Mouse (Mus musculus) spleen, embryonic (tissue): ENCODE measurements at regions not wholly inside any gene's neighbourhood (a gene's known extent, or its start where the extent isn't known, plus 50 kb on each side); places are given as distances from the start of the nearest gene placed in this dataset.

Experiments used
- CTCF ChIA-PET: fragments of 350-600 bp; sonication (Branson Sonifier 250); formaldehyde crosslinking; loops from one replicate; lab custom pipeline; 2022; lab: Charles Lee

DNA sequence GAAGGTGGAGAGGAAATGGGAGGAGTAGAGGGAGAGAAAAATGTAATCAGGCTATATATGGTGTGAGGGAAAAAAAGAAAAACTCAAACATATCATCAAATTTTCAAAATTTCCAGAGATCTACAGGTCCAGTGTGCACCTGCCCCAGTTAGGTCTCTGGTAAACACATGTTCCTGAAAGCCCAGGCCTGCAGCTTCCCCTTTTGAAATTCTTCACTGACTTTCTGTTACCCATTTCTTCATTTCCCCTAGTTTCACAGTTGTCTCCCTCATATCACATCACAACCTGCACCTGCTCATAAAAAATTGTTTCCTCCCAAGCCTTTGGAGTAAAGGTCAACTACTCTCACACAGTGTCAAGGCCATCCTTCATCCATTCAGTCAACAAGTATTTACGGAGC, 236.9 kb upstream of the Ldb2 start:
- CTCF ChIA-PET = no interaction called here

DNA sequence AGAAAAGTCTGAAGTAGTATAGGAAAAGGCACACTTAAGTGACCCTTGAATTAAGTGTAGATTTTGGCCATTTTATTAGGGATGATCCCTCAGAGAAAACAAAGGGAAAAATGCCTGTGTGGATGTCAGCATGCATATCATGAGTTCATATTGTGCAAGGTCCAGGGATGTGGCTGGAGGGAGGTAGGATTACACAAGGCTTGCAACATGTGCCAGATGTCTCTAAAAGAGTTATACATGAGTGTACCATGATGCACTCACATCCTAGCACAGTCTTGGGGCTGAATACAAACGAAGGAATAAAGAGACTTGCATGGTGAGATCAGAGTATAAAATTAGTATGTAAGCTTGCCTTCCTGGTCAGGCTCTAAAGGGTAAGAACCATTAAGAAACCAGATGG, 233.7 kb upstream of the Ldb2 start:
- CTCF ChIA-PET = no interaction called here

GRCm38 (mm10) chr5:45027876-45028275, 228.4 kb upstream of the Ldb2 start:
- CTCF ChIA-PET = no interaction called here

- CTCF ChIA-PET = no interaction called here
These were observed 225.9 kb upstream of the Ldb2 start for GRCm38 (mm10) chr5:45025383-45025782.

DNA sequence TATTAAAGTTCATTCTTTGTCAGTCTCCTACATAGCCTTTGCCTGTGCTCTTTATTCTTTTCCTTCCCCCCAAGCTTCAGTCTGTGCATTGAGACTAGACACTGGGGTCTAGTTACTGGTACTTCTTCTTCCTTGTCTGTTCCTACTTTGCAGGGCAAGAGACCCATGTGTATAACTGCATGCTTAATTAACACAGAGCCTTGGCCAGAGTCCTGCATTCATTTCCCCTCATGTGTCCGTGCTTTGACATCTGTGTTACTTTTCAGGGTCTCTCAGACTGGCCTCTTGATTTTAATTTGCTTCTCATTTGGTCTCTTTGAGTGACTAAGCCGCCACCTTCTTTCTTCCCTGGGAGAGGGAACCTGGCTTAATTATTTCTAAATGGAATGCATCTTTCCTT, 208.4 kb upstream of the Ldb2 start:
- CTCF ChIA-PET = no interaction called here

DNA sequence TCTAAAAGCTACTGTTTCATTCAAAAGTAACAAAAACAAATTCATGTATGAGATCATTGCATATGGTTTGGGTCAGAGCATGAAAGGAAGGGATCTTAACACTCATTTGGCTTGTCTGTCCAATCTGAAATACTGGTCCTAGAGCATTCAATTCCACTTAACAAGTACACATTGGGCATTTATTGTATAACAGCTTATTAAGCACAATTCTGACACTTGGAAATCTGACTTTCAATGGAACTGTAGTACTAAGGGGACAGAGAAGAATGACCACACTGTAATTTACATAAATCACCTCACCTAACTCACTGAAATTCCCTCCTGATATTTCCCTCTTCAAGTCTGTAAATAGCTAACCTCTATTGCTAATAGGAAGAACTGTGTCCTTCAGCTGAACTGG, 201.5 kb upstream of the Ldb2 start:
- CTCF ChIA-PET = no interaction called here

- CTCF ChIA-PET = no interaction called here
These were observed 199.6 kb upstream of the Ldb2 start for GRCm38 (mm10) chr5:44999032-44999431.

DNA sequence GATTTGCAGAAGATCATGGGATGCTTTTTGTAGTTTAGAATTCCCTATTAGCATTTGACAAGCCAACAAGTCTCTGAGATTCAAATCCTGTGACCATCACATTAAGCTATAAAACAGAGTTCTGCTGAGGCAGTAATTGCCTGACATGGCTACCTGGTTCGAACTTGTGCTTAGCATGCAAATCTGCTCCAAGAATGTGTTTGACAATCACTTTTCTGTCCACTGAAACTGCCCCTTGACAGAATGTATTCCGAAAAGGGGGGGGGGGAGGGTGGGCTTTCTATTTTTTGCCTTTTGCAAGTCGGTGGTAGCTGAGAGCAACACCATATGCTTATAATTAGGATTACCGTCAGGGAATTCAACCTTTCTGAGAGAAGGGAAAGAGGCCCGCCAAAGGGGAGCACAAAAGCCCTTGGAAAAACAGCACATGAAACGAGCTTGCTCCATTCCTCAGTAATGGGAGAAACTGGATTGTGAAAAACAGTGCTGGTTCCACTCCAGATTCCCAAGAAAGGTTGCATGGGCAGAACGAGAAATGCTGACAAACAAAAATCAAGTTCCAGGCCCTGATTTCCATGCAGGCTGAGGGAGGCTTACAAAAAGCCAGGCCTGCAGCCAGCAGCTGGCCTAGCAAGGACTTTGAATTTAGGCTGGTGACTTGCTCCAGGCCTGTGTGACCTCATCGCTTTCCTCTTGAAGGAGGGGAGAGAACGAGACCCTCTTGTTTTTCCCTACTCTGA, 176.1 kb upstream of the Ldb2 start:
- CTCF ChIA-PET = no interaction called here

DNA sequence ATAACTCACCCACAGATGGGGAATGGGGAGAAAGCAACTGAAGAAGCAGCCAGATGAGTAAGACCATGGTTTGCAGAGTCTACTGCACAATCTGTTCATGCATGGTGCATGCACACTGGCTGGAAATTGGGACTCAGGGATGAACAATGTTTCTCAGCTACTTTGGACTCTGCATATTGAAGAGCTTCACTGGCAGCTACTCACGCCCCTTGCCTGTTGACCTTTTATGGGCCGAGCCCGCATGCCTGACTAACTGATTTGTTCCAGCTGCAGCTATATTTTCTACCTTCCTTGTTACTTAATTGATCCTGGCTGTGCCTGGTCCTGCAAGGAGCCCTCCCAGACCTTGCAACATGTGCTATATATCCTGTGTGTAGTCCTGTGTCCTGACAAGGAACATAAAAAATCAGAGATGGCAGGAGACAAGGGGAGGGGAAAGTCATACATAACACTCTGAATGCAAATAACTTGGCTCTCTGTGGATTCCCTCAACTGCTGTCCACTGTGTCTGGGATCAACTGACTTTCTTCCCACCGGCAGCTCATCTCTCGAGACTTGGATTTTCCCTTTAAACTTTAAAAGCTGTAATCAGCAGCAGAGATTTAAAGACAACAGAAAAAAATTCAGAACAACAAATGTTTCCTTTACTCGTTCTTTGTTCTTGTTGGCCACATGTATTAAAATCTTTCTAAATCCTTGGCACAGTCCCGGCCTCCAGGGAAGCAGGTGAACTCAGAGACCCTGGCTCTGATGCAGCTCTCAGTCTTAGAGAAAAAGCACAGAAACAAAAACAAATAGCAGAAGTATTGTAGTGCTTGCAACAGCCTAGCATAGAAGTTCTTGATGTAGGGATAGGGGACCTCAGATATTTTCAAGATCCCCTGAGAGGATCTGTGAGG, 143.8 kb upstream of the Ldb2 start:
- CTCF ChIA-PET = no interaction called here

DNA sequence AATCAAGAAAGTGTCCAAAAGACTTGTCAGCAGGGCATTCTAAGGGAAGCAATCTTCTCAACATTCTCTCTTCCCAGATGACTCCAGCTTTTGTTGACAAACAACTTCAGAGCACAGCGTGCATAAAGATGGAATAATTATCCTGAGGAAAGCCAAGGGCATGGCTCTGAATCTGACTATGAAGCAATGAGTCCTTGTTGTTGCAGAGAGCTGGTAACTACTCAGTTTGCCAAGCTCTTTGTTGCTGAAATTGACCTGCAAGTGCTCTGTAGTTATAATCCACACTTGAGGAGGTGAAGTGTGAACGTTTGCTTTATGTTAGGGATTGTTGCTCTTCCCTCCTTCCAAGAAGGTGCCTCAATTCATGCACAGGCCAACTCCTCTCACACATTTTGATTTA, 143.1 kb upstream of the Ldb2 start:
- CTCF ChIA-PET = no interaction called here

DNA sequence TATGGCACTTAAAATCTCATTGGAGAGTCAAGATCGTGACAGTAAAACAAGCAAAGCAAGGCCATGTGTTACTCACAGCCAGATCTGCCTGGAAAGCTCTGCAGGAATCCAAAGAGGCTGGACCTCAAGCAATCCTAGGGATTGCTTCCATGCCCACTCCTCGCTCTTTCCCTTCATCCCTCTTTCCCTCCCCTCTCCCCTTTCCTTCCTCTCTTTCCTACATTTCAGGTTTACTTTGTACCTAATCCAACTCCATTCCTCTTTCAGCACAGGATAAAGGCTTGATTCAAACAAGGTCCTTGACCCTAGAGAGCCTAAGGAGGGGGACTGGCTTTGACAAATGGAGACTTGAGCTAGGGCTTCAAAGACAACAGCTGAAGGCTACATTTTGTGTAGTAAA, 126.0 kb upstream of the Ldb2 start:
- CTCF ChIA-PET = no interaction called here

DNA sequence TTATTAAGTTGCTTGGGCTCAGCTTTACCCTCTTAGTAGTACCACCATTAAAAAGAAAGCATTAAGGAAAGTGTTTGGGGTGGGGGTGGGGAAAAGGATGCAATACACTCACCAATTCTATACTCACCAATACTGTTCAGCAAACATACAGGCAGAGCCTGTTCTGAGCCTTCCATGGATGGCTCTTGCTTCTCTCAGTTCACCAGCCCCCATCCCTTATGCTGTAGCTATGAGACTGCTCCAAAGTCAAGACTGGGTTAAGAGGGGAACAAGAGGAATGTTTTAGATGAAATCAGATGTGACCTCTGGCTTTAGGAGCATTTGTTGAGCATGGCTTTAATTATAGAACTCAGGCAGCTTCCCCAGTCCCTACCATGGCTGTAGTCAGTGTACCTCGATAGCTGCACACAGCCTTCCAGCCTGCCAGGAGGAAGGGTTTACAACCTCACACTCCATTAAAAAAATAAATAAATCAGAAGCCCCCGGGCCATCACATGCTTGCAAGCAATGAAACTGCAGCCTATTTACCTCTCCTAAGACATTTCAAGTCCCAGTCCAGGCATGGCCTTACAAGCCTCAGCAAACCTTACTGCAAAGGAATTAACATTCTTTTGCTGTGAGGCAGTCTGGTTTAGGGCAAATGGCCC, 122.8 kb upstream of the Ldb2 start:
- CTCF ChIA-PET = no interaction called here

- CTCF ChIA-PET = no interaction called here
These were observed 118.3 kb upstream of the Ldb2 start for GRCm38 (mm10) chr5:44917816-44918213.

- CTCF ChIA-PET = no interaction called here
These were observed 117.8 kb upstream of the Ldb2 start for GRCm38 (mm10) chr5:44917173-44917815.

DNA sequence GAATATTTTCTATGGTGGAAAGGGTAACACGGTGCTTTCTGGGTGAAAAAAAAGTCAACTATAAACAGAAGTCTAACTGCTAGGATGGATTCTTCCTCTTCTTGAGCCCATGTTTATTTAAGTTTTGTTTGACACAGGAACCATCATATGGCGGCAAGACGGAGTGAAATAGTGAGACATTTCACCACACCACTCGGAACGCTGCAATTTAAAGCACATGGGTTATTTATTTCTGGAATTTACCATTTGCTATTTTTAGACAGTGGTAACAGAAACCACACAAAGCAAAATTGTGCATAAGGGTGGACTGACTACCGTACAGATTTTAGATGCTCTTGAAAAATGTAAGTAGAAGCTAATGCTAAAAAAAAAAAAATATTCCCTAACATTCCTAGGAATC, 103.1 kb upstream of the Ldb2 start:
- CTCF ChIA-PET = no interaction called here

DNA sequence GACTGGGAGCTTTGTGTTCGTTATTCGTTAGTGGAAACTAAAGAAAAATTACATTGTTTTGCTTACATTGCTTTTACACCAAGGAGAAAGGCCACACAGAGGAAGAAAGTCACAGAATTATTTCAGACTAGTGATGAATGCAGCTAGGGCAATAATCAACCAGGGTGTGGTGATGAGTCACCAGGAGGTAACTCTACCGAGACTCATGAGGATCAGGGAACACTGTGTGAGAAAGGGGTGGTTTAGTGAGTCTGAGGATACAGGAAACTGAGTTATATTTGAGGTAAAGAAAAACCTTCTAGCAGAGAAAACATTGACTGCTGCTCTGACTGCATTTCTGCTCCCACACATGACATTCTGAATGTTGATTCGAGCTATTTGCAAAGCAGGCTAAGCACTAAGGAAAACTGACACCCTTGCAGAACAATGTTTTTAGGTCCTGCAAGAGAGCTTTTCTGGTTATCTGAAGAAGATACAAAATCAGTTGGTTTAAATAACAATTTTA, 87.1 kb upstream of the Ldb2 start:
- CTCF ChIA-PET = no interaction called here

DNA sequence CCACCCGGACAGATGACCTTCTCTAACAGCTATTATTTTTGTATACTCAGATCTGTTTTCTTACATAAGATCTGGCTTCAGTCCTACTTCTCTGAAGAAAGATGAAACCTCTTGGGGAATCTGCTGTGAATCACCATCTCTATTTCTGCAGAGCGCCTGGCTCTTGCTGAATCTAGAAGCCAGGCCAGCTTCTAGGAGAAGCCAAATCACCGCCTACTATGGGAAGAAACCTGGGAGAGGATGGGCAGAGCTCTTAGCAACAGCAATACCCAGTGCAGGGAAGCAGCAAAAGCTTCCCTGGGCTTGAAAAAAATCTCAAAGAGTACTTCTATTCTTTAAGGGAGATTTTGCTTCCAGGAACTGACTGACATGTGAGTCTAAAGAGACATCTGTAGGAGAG, 77.5 kb upstream of the Ldb2 start:
- CTCF ChIA-PET = no interaction called here

- CTCF ChIA-PET = no interaction called here
These were observed 72.8 kb upstream of the Ldb2 start for GRCm38 (mm10) chr5:44872243-44872642.

- CTCF ChIA-PET = no interaction called here
These were observed 64.4 kb upstream of the Ldb2 start for GRCm38 (mm10) chr5:44863887-44864286.

- CTCF ChIA-PET = no interaction called here
These were observed 63.9 kb upstream of the Ldb2 start for GRCm38 (mm10) chr5:44863349-44863748.

- CTCF ChIA-PET = no interaction called here
These were observed 54.7 kb upstream of the Ldb2 start for GRCm38 (mm10) chr5:44854189-44854588.
